Mouse (Mus musculus): Measurements from ENCODE around the gene Vmn2r96.
"Not testable (repeated sequence)": the region's sequence is repeated elsewhere in the genome, so short reads cannot be mapped to it uniquely, and the experiment has no call there.

Vmn2r96 gene

GRCm38 (mm10) chr17:18572851-18573250 is at the start of gene Vmn2r96:
TSS of gene Vmn2r96 (plus strand) at chr17:18573151.
- DNase-seq (ENCODE audit: low spot score in 2 of 2) = not testable (repeated sequence)

- DNase-seq (ENCODE audit: low spot score in 2 of 2) = no peak
These were observed 49.6 kb upstream of the Vmn2r96 start for GRCm38 (mm10) chr17:18523371-18523770.

GRCm38 (mm10) chr17:18523991-18524390 is 49.0 kb upstream of the Vmn2r96 start:
- DNase-seq (ENCODE audit: low spot score in 2 of 2) = no peak

DNA sequence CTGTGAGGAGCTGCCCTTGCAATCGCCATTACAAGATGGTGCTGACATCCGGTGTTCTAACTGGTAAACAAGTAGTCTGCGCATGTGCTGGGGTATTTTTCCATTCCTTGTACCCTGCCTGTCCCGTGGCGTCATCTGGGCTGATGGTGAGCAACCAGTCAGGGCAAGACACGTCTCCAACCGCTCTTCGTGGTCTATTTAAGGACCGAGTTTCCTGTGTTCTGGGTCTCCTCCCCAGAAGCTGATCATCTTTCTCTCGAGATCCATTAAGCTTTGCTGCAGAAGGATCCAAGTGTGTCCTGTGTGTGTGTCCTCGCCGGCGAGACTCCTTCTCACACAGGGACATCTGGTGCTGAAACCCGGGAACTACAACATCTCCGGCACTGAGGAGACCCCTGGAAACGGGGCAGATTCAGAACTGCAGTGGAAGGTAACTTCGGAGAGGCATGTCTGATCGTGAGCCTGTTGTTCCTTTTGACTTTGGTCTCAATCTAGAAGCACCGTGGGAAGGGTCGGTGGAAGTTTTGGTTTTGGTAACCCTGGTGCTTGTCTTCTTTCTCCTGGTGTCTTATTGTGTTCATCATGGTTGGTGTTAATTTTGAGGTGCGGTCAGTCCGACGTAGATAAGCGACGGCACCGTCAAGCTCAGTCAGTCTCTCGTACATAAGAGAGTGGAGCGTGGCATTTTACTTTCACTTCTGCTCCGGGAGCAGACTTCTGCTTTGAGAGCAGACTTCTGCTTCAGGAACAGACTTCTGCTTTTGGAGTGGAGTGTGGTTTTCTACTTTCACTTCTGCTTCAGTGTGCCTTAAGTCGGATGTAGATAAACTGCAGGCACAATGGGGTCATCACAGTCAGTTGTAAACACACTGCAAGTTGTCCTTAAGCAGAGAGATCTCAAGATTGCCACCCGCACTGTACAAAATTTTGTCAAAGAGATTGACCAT is 14.5 kb upstream of the Vmn2r96 start:
- not testable (repeated sequence) for DNase-seq (ENCODE audit: low spot score in 2 of 2)

GRCm38 (mm10) chr17:18566186-18566585 is 6.8 kb upstream of the Vmn2r96 start:
- not testable (repeated sequence) for DNase-seq (ENCODE audit: low spot score in 2 of 2)

DNA sequence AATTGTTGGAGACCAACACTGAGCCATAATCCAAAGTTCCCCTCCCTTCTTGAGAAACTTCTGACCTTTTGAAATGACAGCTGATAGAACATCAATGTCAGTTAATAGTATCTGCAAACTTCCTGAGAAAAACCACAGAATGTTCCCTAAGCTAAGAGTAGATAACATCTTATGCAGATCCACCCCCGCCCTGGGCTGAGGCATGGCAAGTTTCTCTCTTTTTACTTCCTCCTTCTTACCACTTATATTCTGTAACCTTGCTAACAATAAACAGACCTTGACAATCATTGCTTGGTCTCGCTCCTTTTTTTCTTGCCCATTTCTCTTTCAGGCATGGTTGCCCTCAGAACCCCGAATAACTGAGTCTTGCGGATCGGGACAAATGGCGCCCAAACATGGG is 42.2 kb downstream of the Vmn2r96 start:
- DNase-seq (ENCODE audit: low spot score in 2 of 2) = not testable (repeated sequence)

DNA sequence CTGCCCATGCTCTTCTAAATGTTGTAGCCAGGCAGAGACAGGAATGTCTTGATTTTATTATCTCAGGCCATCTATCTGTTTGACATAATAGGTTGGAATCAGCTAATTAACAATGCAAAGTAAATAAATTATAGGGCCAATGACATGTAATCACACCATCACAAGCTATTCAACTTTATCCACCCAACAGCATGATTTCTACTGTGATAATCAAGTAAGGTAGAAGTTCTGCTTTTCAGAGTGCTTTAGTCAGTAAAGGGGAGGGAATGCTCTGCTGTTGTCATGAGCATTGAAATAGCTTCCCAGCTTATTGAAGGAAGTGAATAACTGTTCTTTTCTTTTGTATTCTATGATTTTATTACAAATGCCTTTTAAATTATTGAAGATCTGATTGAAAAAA is 53.6 kb downstream of the Vmn2r96 start:
- DNase-seq (ENCODE audit: low spot score in 2 of 2) = no peak
